In genomic region chr14:8030535-8030934, GRCm38 (mm10) we compare ENCODE assay signal across 11 mouse cellular contexts. TPM values are rescaled to one million over a fixed set of nuclear protein-coding genes. Genes with fewer than 3 reads are reported as not detected.
DNase-seq lines count a peak whose midpoint lies in the region; ATAC-seq and TF ChIP-seq lines count a peak whose summit lies in the region.
"Had no signal": no experiment of that assay in that cellular context is flagged by ENCODE, and none has a peak within 500 bp of the region (broad histone marks: within the 10 kb centered on the region; RNA-seq: fewer than 3 reads in every experiment).

No protein-coding gene starts in this region.

- H3K4me2 ChIP-seq in kidney, postnatal 0 days (ENCODE audit: low read length), result no peak overlapping the region
- no peak overlapping the region for H3K4me2 ChIP-seq in midbrain, embryonic 16.5 days (ENCODE audit: low read length)
- H3K4me2 ChIP-seq: hindbrain, embryonic 12.5 days had no signal

- TF ChIP-seq CTCF in kidney, postnatal 0 days (IDR thresholded peaks at IDR 0.05; ENCODE audit: low read depth), result no peak

- H3K4me3 ChIP-seq in kidney, postnatal 0 days (replicated peaks; ENCODE audit: low read depth, low read length), result no peak overlapping the region
- no peak overlapping the region for H3K4me3 ChIP-seq in midbrain, embryonic 16.5 days (ENCODE audit: low read depth, low read length)
- H3K4me3 ChIP-seq: hindbrain, embryonic 12.5 days had no signal

- WGBS in kidney, postnatal 0 days, result 37% methylated on average over 4 of the region's 4 CpGs
- 50% methylated on average over 4 of the region's 4 CpGs for WGBS in midbrain, embryonic 16.5 days

- no peaks in the 10 kb centered on the region for H3K4me1 ChIP-seq in kidney, postnatal 0 days (replicated peaks; ENCODE audit: insufficient read depth, low read length)
- no peaks in the 10 kb centered on the region for H3K4me1 ChIP-seq in midbrain, embryonic 16.5 days (ENCODE audit: control insufficient read depth, insufficient read depth, low read length)
- H3K4me1 ChIP-seq: hindbrain, embryonic 12.5 days had no signal

- peak overlapping the region; percentile 37 for H3K27ac ChIP-seq in kidney, postnatal 0 days
- no peak overlapping the region for H3K27ac ChIP-seq in midbrain, embryonic 16.5 days (ENCODE audit: low read length)
- H3K27ac ChIP-seq: hindbrain, embryonic 12.5 days; macrophage had no signal

- no peak for ATAC-seq in kidney, postnatal 0 days (replicated peaks; ENCODE audit: low FRiP score, low read depth)
- ATAC-seq in midbrain, embryonic 16.5 days, result no peak

- intact Hi-C loops in heart, postnatal 25 days (cut with DNase I), result no loop called here

- DNase-seq in heart, adult 18-20 months, result peak; percentile 37 to 58
- DNase-seq in heart, postnatal 25 days (ENCODE audit: low spot score), result no peak
- DNase-seq in Muller cell, postnatal 12 days (ENCODE audit: inconsistent ontology term), result peak; percentile 77
- DNase-seq in brain, adult 2 months (ENCODE audit: low read depth, low spot score), result peak; percentile 73
- no peak for DNase-seq in kidney, postnatal 0 days (ENCODE audit: low spot score)
- DNase-seq in embryo, embryonic 10 days (ENCODE audit: low spot score), result no peak
- DNase-seq: liver; thymus, adult 18-20 months had no signal

- no peaks in the 10 kb centered on the region for H3K27me3 ChIP-seq in kidney, postnatal 0 days (ENCODE audit: insufficient read depth, low read length)
- no peaks in the 10 kb centered on the region for H3K27me3 ChIP-seq in midbrain, embryonic 16.5 days (ENCODE audit: control insufficient read depth, insufficient read depth, low read depth, low read length)
- H3K27me3 ChIP-seq: hindbrain, embryonic 12.5 days had no signal

- H3K9ac ChIP-seq in kidney, postnatal 0 days (ENCODE audit: low read depth, low read length), result no peak overlapping the region
- no peak overlapping the region for H3K9ac ChIP-seq in midbrain, embryonic 16.5 days (ENCODE audit: low read depth, low read length)
- H3K9ac ChIP-seq: hindbrain, embryonic 12.5 days had no signal

- H3K36me3 ChIP-seq in kidney, postnatal 0 days (ENCODE audit: insufficient read depth, low read length), result no peaks in the 10 kb centered on the region
- no peaks in the 10 kb centered on the region for H3K36me3 ChIP-seq in midbrain, embryonic 16.5 days (ENCODE audit: control insufficient read depth, insufficient read depth, low read length)
- H3K36me3 ChIP-seq: hindbrain, embryonic 12.5 days had no signal

- H3K9me3 ChIP-seq in kidney, postnatal 0 days (replicated peaks; ENCODE audit: low read length), result no peaks in the 10 kb centered on the region
- no peaks in the 10 kb centered on the region for H3K9me3 ChIP-seq in midbrain, embryonic 16.5 days (replicated peaks; ENCODE audit: control insufficient read depth, low read length, poor library complexity, severe bottlenecking)
- H3K9me3 ChIP-seq: hindbrain, embryonic 12.5 days had no signal

RNA-seq across cellular contexts. Expression of gene Abhd6, which starts 27.8 kb away (rescaled TPM):
- total RNA-seq in heart, adult 18-20 months (2021), result 10 to 100 TPM; 11.0 TPM
- total RNA-seq in heart, postnatal 25 days (2021), result 1 to 10 TPM; 7.3 to 8.1 TPM
- polyA plus RNA-seq in kidney, postnatal 0 days (2015; fragmentation: Nextera tagmentation; extraction: Ambion mirVana), result 41.6 and 42.9 TPM in 2 replicates
- 42.8 and 42.9 TPM in 2 replicates for polyA plus RNA-seq in midbrain, embryonic 16.5 days (2015; fragmentation: Nextera tagmentation; extraction: Ambion mirVana)

RNA-seq across cellular contexts. Expression of gene Dnase1l3, which starts 36.2 kb away (rescaled TPM):
- total RNA-seq in heart, adult 18-20 months (2021), result under 1 TPM; 0.15 to 0.95 TPM
- total RNA-seq in heart, postnatal 25 days (2021), result under 1 TPM in 1 of 2 experiments, not detected in 1; 0.06 TPM
- 0.25 and 0.26 TPM in 2 replicates for polyA plus RNA-seq in kidney, postnatal 0 days (2015; fragmentation: Nextera tagmentation; extraction: Ambion mirVana)
- polyA plus RNA-seq in midbrain, embryonic 16.5 days (2015; fragmentation: Nextera tagmentation; extraction: Ambion mirVana), result 0.04 and 0.07 TPM in 2 replicates
- polyA plus RNA-seq: hindbrain, embryonic 12.5 days had no signal

RNA-seq across cellular contexts. Expression of gene Rpp14, which starts 49.6 kb away (rescaled TPM):
- 10 to 100 TPM; 28.0 to 30.3 TPM for total RNA-seq in heart, adult 18-20 months (2021)
- total RNA-seq in heart, postnatal 25 days (2021), result 10 to 100 TPM; 19.0 to 23.8 TPM
- 58.9 and 61.8 TPM in 2 replicates for polyA plus RNA-seq in kidney, postnatal 0 days (2015; fragmentation: Nextera tagmentation; extraction: Ambion mirVana)
- 42.8 and 46.7 TPM in 2 replicates for polyA plus RNA-seq in midbrain, embryonic 16.5 days (2015; fragmentation: Nextera tagmentation; extraction: Ambion mirVana)

Comparison
In these comparisons a context has a peak if more than half of its experiments do, and no peak if none do; other contexts are left out.
1. DNase-seq: peak in heart, adult 18-20 months (2 of 2), Muller cell, postnatal 12 days (single experiment) and brain, adult 2 months (single experiment); none in heart, postnatal 25 days (single experiment), kidney, postnatal 0 days (single experiment) and embryo, embryonic 10 days (single experiment).